Mouse (Mus musculus) hematopoietic multipotent progenitor cell, adult 10-12 weeks (in vitro differentiated cells): ENCODE results near the gene Fam124a. TPM values are rescaled to one million over a fixed set of nuclear protein-coding genes. Genes with fewer than 3 reads are reported as not detected.

Source experiments
- polyA plus RNA-seq: library from polyadenylated mRNA; stranded (reverse); fragments of >175 nt; gene quantifications from 2 replicates; pipeline ENCODE4 v1.2.3, GENCODE M21; 2012; ENCODE audit warnings: low replicate concordance

Gene Fam124a
- polyA plus RNA-seq = 0.18 TPM in 1 of 2 replicates, not detected in the other

GRCm38 (mm10) chr14:62555309-62555829 lies at the start of gene Fam124a:
Gene Fam124a (plus strand): TSS chr14:62555737.

GRCm38 (mm10) chr14:62566821-62567220 lies 11.3 kb downstream of the Fam124a start, which contains the start of gene Gm4131:
Gene Gm4131 (minus strand): TSS chr14:62566921.

Other genes with a start within 250 kb of the Fam124a start
- gene Gucy1b2, start 99.4 kb upstream of the Fam124a start, polyA plus RNA-seq = not detected in 2 replicates
- gene Gm4131, start 11.2 kb downstream of the Fam124a start, polyA plus RNA-seq = not detected in 2 replicates
- gene Serpine3, start 107.9 kb downstream of the Fam124a start, polyA plus RNA-seq = not detected in 2 replicates
- 12.4 and 21.5 TPM in 2 replicates for gene Ints6, start 205.4 kb downstream of the Fam124a start, polyA plus RNA-seq